Mouse (Mus musculus): ENCODE results near the gene Magi2. TPM values are rescaled to one million over a fixed set of nuclear protein-coding genes. Genes with fewer than 3 reads are reported as not detected.

Magi2 gene
- polyA plus RNA-seq (2015; fragmentation: Nextera tagmentation; extraction: Ambion mirVana), result 18.6 and 24.0 TPM in 2 replicates

DNA sequence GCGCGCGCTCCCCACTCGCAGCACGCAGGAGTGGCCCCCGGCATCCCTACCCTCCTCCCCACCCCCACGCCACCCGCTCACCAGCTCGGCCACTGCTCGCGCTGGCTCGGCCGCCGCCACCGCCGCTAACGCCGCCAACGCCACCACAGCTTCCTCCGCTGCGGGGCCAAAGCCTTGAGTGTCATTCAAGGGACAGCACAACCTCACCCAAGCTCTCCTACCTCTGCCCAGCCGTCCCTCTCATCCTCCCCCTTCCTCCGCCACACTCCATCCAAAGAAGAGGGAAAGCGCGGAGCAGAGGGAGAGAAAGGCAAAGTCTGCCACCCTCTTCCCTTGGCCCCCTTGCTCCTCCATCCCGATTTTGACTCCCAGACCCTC is at the start of gene Magi2:
Gene Magi2, plus strand, starts transcription at position 171 of the 378 bp plus-strand sequence.
- under 1% methylated on average over 14 of the region's 26 CpGs for WGBS
- H3K4me2 ChIP-seq, result peak within 1 kb of the TSS; percentile 98
- peaks cover 22% of the 10 kb centered on the region for H3K4me1 ChIP-seq
- no peak; the same call in 1 of the 2 replicates for ATAC-seq
- H3K9me3 ChIP-seq (replicated peaks), result no peaks in the 10 kb centered on the region
- H3K36me3 ChIP-seq (ENCODE audit: poor library complexity, severe bottlenecking), result no peaks in the 10 kb centered on the region
- H3K27me3 ChIP-seq, result no peaks in the 10 kb centered on the region
- peak within 1 kb of the TSS; percentile 66 for H3K4me3 ChIP-seq
- H3K27ac ChIP-seq, result peak within 1 kb of the TSS; percentile 78
- peak within 1 kb of the TSS; percentile 76 for H3K9ac ChIP-seq

GRCm38 (mm10) chr5:19178594-19178993 is 48.2 kb upstream of the Magi2 start:
- Histone ChIP-seq H3K4me3 (no peak overlapping the region), H3K36me3 (ENCODE audit: poor library complexity, severe bottlenecking) (no peaks in the 10 kb centered on the region), H3K27me3 (no peaks in the 10 kb centered on the region), H3K9ac (no peak overlapping the region), H3K4me2 (no peak overlapping the region), H3K9me3 (replicated peaks) (no peaks in the 10 kb centered on the region), H3K4me1 (no peaks in the 10 kb centered on the region), H3K27ac (no peak overlapping the region)
- peak; percentile 74 for ATAC-seq
- WGBS, result 63% methylated on average over 6 of the region's 6 CpGs

GRCm38 (mm10) chr5:19186175-19186574 is 40.7 kb upstream of the Magi2 start:
- no peak for ATAC-seq
- H3K27ac ChIP-seq, result no peak overlapping the region
- WGBS, result 87% methylated on average over 2 of the region's 2 CpGs

DNA sequence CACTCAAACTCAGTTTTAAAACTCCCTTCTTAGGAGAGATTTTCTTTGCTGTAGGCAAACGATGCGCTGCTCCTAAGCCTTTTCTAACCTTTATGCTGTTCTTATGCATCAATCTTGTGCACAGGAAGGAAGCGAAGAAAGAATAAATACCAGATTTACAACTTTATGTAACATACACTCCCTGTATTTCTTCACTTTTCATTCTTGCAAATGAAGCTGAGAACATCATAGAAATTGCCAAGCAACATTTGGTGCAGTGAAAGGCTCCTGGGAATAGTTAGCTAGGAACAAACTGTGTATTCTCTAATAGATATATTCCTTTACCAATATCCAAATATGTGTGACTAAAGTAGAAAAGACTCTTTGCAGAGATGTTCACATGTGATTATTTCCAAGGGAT is 15.2 kb upstream of the Magi2 start:
- Histone ChIP-seq H3K4me3 (no peak overlapping the region), H3K36me3 (ENCODE audit: poor library complexity, severe bottlenecking) (no peaks in the 10 kb centered on the region), H3K27me3 (no peaks in the 10 kb centered on the region), H3K4me1 (no peaks in the 10 kb centered on the region), H3K9me3 (replicated peaks) (no peaks in the 10 kb centered on the region), H3K9ac (no peak overlapping the region), H3K27ac (no peak overlapping the region), H3K4me2 (no peak overlapping the region)
- WGBS, result 83% methylated on average over 3 of the region's 3 CpGs
- no peak for ATAC-seq

More at GRCm38 (mm10) chr5:19186175-19186574, 40.7 kb upstream of the Magi2 start:
- H3K9me3 ChIP-seq (replicated peaks), result no peaks in the 10 kb centered on the region
- H3K27me3 ChIP-seq, result no peaks in the 10 kb centered on the region
- H3K36me3 ChIP-seq (ENCODE audit: poor library complexity, severe bottlenecking), result no peaks in the 10 kb centered on the region
- no peaks in the 10 kb centered on the region for H3K4me1 ChIP-seq
- H3K9ac ChIP-seq, result no peak overlapping the region
- no peak overlapping the region for H3K4me3 ChIP-seq
- H3K4me2 ChIP-seq, result no peak overlapping the region

DNA sequence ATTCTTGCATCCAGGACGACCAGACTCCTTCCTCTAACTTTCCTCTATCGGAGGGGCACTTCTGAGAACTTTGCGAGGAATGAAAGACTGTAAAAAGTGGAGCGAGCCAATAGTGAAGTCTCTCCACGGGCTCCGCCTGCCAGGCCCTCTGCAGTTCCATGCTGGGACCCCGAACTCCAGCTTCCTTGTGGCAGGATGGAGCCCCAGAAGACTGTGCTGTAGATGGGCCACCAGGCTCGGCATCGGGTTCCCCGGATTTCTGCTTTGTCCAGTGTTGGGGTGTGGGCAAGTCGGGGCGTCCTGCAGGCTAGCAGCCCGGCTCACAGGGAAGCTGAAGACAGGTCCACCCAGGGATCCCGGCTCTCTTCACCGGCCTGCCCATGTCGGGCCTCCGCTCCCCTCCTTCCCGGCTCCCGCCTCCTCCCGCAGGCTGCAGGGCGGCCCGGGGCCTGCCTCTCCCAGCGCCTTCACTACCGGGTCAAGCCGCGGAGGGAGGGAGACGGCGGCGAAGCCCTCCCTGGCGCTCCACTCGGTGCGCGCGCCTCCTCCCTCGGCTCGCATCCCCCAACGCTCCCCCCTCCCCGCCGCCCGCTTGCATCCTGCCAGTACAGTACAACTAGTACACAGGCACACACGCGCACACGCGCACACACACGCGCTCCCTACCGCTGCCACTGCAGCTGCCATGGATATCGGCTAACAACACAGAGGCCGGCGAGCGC is 531 bp upstream of the Magi2 start:
- H3K36me3 ChIP-seq (ENCODE audit: poor library complexity, severe bottlenecking), result no peaks in the 10 kb centered on the region
- H3K9ac ChIP-seq, result peak overlapping the region; percentile 76
- peak overlapping the region; percentile 66 for H3K4me3 ChIP-seq
- ATAC-seq, result peak; percentile 97
- no peaks in the 10 kb centered on the region for H3K27me3 ChIP-seq
- no peaks in the 10 kb centered on the region for H3K9me3 ChIP-seq (replicated peaks)
- 0% methylated on average over 34 of the region's 51 CpGs for WGBS
- H3K4me2 ChIP-seq, result peak overlapping the region; percentile 98
- H3K4me1 ChIP-seq, result peaks cover 22% of the 10 kb centered on the region
- H3K27ac ChIP-seq, result peak overlapping the region; percentile 78

- no peaks in the 10 kb centered on the region for H3K27me3 ChIP-seq
- H3K9ac ChIP-seq, result peak overlapping the region; percentile 76
- H3K9me3 ChIP-seq (replicated peaks), result no peaks in the 10 kb centered on the region
- peak overlapping the region; percentile 98 for H3K4me2 ChIP-seq
- peak; percentile 14 for ATAC-seq
- H3K4me3 ChIP-seq, result peak overlapping the region; percentile 66
- no peaks in the 10 kb centered on the region for H3K36me3 ChIP-seq (ENCODE audit: poor library complexity, severe bottlenecking)
- WGBS, result under 1% methylated on average over 21 of the region's 21 CpGs
- H3K4me1 ChIP-seq, result peaks cover 22% of the 10 kb centered on the region
- H3K27ac ChIP-seq, result peak overlapping the region; percentile 78
These were observed 445 bp downstream of the Magi2 start for GRCm38 (mm10) chr5:19227281-19227680.

DNA sequence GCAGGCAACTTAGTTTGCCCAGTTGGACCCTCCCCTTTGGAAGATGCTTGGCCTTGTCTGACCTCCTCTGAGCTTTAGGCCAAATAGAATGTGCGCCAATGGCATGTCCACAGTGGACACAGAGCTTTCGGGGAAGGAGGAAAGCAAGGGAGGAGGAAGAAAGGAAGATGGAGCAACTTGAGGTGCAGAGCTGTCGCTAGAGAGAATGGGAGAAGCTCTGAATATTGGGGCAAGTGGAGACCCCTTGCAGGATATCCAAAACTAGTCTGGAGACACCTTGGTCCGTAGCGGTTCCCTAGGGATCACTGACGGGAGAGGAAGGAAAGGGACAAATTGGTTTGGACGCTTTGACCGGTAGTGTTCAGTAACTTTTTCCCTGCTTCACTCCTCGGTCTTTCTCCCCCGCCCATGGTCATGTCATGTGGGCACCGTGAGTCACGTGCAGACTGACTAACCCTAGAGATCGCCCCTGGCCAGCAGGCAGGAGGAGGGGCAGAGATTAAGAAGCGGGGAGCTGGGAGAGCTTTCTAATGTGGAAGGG is 1.0 kb downstream of the Magi2 start:
- peak overlapping the region; percentile 76 for H3K9ac ChIP-seq
- H3K4me2 ChIP-seq, result peak overlapping the region; percentile 98
- H3K27ac ChIP-seq, result no peak overlapping the region
- peak overlapping the region; percentile 66 for H3K4me3 ChIP-seq
- peaks cover 22% of the 10 kb centered on the region for H3K4me1 ChIP-seq
- H3K27me3 ChIP-seq, result no peaks in the 10 kb centered on the region
- no peaks in the 10 kb centered on the region for H3K9me3 ChIP-seq (replicated peaks)
- no peaks in the 10 kb centered on the region for H3K36me3 ChIP-seq (ENCODE audit: poor library complexity, severe bottlenecking)
- 0% methylated on average over 14 of the region's 14 CpGs for WGBS
- ATAC-seq, result peak; percentile 5; the same call in 1 of the 2 replicates

DNA sequence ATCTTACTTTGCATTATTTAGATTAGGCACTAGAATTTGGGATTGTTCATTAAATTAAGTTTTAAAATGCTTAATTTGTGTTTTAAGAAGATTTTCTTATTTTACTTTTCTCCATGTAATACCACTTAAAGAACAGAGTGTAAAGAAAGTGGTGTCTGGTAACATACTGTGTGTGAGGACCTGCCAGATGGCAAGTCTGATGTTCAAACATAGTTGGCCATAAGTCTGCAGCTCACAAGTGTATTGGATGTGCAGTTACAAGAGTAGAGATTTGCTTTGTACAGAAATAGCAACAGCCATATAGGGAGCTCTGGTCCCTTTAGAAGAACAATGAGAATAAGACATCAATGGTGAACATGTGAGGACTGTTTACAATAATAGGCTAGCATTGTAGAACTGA is 15.0 kb downstream of the Magi2 start:
- H3K4me3 ChIP-seq, result no peak overlapping the region
- no peaks in the 10 kb centered on the region for H3K36me3 ChIP-seq (ENCODE audit: poor library complexity, severe bottlenecking)
- H3K27ac ChIP-seq, result no peak overlapping the region
- ATAC-seq, result peak; percentile 50; the same call in 1 of the 2 replicates
- H3K27me3 ChIP-seq, result no peaks in the 10 kb centered on the region
- H3K4me2 ChIP-seq, result no peak overlapping the region
- no peak overlapping the region for H3K9ac ChIP-seq
- H3K9me3 ChIP-seq (replicated peaks), result no peaks in the 10 kb centered on the region
- H3K4me1 ChIP-seq, result no peaks in the 10 kb centered on the region

GRCm38 (mm10) chr5:19246426-19246825 is 19.6 kb downstream of the Magi2 start:
- Histone ChIP-seq H3K4me2 (no peak overlapping the region), H3K9ac (no peak overlapping the region), H3K9me3 (replicated peaks) (no peaks in the 10 kb centered on the region), H3K27me3 (no peaks in the 10 kb centered on the region), H3K36me3 (ENCODE audit: poor library complexity, severe bottlenecking) (no peaks in the 10 kb centered on the region), H3K27ac (no peak overlapping the region), H3K4me1 (no peaks in the 10 kb centered on the region), H3K4me3 (no peak overlapping the region)
- 58% methylated on average over 2 of the region's 2 CpGs for WGBS
- no peak for ATAC-seq

- Histone ChIP-seq H3K4me1 (no peaks in the 10 kb centered on the region), H3K4me3 (no peak overlapping the region), H3K36me3 (ENCODE audit: poor library complexity, severe bottlenecking) (no peaks in the 10 kb centered on the region), H3K27me3 (no peaks in the 10 kb centered on the region), H3K9me3 (replicated peaks) (no peaks in the 10 kb centered on the region), H3K4me2 (no peak overlapping the region), H3K9ac (no peak overlapping the region), H3K27ac (no peak overlapping the region)
- no peak for ATAC-seq
- WGBS, result 84% methylated on average over 3 of the region's 3 CpGs
These were observed 20.4 kb downstream of the Magi2 start for GRCm38 (mm10) chr5:19247266-19247665.

GRCm38 (mm10) chr5:19262816-19263215 is 36.0 kb downstream of the Magi2 start:
- H3K9ac ChIP-seq, result no peak overlapping the region
- no peak overlapping the region for H3K4me3 ChIP-seq
- H3K9me3 ChIP-seq (replicated peaks), result no peaks in the 10 kb centered on the region
- no peak for ATAC-seq
- H3K27me3 ChIP-seq, result no peaks in the 10 kb centered on the region
- 66% methylated on average over 5 of the region's 5 CpGs for WGBS
- no peaks in the 10 kb centered on the region for H3K36me3 ChIP-seq (ENCODE audit: poor library complexity, severe bottlenecking)
- H3K27ac ChIP-seq, result no peak overlapping the region
- H3K4me1 ChIP-seq, result no peaks in the 10 kb centered on the region
- H3K4me2 ChIP-seq, result no peak overlapping the region

DNA sequence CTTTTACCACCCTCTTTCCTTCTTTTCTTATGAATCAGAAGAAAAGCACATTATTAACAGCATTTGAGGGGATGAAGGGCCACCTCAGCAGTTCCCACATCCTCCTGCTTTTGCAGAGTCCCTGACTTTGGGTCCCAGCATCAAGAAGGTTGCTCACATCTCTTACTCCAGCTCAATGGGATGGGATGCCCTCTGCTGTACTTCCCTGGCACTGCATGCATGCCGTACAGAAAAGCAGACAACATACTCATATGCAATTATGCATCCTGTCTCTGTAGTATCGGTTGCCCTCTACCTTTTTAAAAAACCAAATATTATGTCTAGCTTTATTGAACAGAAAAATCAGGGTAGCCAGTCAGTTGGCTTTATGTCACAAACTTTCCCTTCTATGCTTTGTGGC is 37.8 kb downstream of the Magi2 start:
- no peak overlapping the region for H3K27ac ChIP-seq
- H3K9me3 ChIP-seq (replicated peaks), result no peaks in the 10 kb centered on the region
- no peak overlapping the region for H3K4me3 ChIP-seq
- ATAC-seq, result no peak
- WGBS, result 70% methylated on average over 2 of the region's 2 CpGs
- no peaks in the 10 kb centered on the region for H3K27me3 ChIP-seq
- no peaks in the 10 kb centered on the region for H3K36me3 ChIP-seq (ENCODE audit: poor library complexity, severe bottlenecking)
- no peaks in the 10 kb centered on the region for H3K4me1 ChIP-seq
- H3K9ac ChIP-seq, result no peak overlapping the region
- no peak overlapping the region for H3K4me2 ChIP-seq
